Mouse (Mus musculus): ENCODE results near the gene Ptafr.
"Not testable (repeated sequence)": the region's sequence is repeated elsewhere in the genome, so short reads cannot be mapped to it uniquely, and the experiment has no call there.

The Ptafr gene

GRCm38 (mm10) chr4:132563261-132563660 is 606 bp upstream of the Ptafr start:
- DNase-seq (ENCODE audit: low spot score) = no peak

GRCm38 (mm10) chr4:132565089-132565747 is 1.4 kb downstream of the Ptafr start:
- no peak for DNase-seq (ENCODE audit: low spot score)

- DNase-seq (ENCODE audit: low spot score) = no peak
Observed at GRCm38 (mm10) chr4:132567361-132567779, 3.5 kb downstream of the Ptafr start.

- DNase-seq (ENCODE audit: low spot score) = no peak
Observed at GRCm38 (mm10) chr4:132569115-132569514, 5.2 kb downstream of the Ptafr start.

GRCm38 (mm10) chr4:132571190-132571589 is 7.3 kb downstream of the Ptafr start:
- DNase-seq (ENCODE audit: low spot score) = no peak

GRCm38 (mm10) chr4:132573327-132573726 is 9.5 kb downstream of the Ptafr start:
- no peak for DNase-seq (ENCODE audit: low spot score)

GRCm38 (mm10) chr4:132574809-132575347 is 11.0 kb downstream of the Ptafr start:
- no peak for DNase-seq (ENCODE audit: low spot score)

- DNase-seq (ENCODE audit: low spot score) = no peak
Observed at GRCm38 (mm10) chr4:132583781-132584180, 19.9 kb downstream of the Ptafr start.

GRCm38 (mm10) chr4:132584975-132585374 is 21.1 kb downstream of the Ptafr start:
- no peak for DNase-seq (ENCODE audit: low spot score)

GRCm38 (mm10) chr4:132586282-132586681 is 22.4 kb downstream of the Ptafr start:
- DNase-seq (ENCODE audit: low spot score) = no peak

GRCm38 (mm10) chr4:132588512-132588911 is 24.6 kb downstream of the Ptafr start:
- DNase-seq (ENCODE audit: low spot score) = no peak

GRCm38 (mm10) chr4:132590642-132591041 is 26.8 kb downstream of the Ptafr start:
- DNase-seq (ENCODE audit: low spot score) = no peak

- DNase-seq (ENCODE audit: low spot score) = no peak
Observed at GRCm38 (mm10) chr4:132592958-132593357, 29.1 kb downstream of the Ptafr start.

GRCm38 (mm10) chr4:132594191-132594590 is 30.3 kb downstream of the Ptafr start:
- peak; percentile 10 for DNase-seq (ENCODE audit: low spot score)

GRCm38 (mm10) chr4:132598861-132599260 is 35.0 kb downstream of the Ptafr start:
- no peak for DNase-seq (ENCODE audit: low spot score)

GRCm38 (mm10) chr4:132599764-132600163 is 35.9 kb downstream of the Ptafr start:
- DNase-seq (ENCODE audit: low spot score) = no peak

- no peak for DNase-seq (ENCODE audit: low spot score)
Observed at GRCm38 (mm10) chr4:132600465-132600864, 36.6 kb downstream of the Ptafr start.

- DNase-seq (ENCODE audit: low spot score) = not testable (repeated sequence)
Observed at GRCm38 (mm10) chr4:132601242-132601641, 37.4 kb downstream of the Ptafr start.

GRCm38 (mm10) chr4:132603468-132603867 is 39.6 kb downstream of the Ptafr start:
- DNase-seq (ENCODE audit: low spot score) = no peak

GRCm38 (mm10) chr4:132605816-132606215 is 41.9 kb downstream of the Ptafr start:
- DNase-seq (ENCODE audit: low spot score) = no peak

- no peak for DNase-seq (ENCODE audit: low spot score)
Observed at GRCm38 (mm10) chr4:132608147-132608546, 44.3 kb downstream of the Ptafr start.

- no peak for DNase-seq (ENCODE audit: low spot score)
Observed at GRCm38 (mm10) chr4:132610301-132610984, 46.6 kb downstream of the Ptafr start.

GRCm38 (mm10) chr4:132611320-132611719 is 47.5 kb downstream of the Ptafr start:
- no peak for DNase-seq (ENCODE audit: low spot score)

Data from adipocyte (in vitro differentiated cells).